Mouse (Mus musculus): ENCODE results near the gene Gm17364. TPM values are rescaled to one million over a fixed set of nuclear protein-coding genes. Genes with fewer than 3 reads are reported as not detected.

The Gm17364 gene
- not detected for polyA plus RNA-seq (2014; fragmentation: Illumina TruSeq; extraction: RNeasy Lipid Tissue Mini Kit (QIAGEN cat#74804); ENCODE audit: insufficient read depth, low read depth, low replicate concordance)

DNA sequence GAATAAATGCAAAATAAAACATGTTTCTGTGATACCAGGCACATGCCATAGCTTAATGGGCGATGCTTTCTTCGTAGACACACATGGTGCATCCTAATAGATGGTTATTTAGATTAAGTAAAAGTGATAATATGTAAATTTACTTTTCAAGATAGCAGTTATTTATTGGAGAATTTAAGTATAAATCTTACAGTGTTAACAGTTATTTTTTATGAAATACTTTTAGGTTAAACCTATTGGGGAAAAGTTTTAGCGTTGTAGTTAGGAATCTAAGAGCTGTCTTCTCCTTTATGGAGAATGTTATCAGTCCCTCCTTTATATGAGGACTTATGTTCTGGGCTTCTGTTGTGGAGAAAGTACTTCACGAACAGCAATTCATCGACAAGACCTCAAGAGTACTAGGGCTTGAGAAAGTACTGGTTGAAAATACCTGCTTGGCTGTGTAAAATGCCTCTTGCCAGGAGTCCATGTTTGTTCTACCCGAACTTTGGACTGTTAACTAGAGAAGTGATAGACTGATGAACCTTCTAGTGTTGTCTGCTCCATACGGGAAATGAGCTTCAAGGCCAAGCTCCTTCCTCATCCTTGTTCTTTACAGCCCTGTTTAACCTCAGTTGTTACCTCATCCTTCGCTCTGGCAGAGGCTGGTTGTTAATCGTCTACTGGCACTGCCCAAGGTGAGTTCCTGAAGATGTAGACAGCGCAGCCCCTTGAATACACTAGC is at the start of gene Gm17364:
Gm17364 (minus strand) TSS at position 51 of the 724 bp plus-strand sequence.

DNA sequence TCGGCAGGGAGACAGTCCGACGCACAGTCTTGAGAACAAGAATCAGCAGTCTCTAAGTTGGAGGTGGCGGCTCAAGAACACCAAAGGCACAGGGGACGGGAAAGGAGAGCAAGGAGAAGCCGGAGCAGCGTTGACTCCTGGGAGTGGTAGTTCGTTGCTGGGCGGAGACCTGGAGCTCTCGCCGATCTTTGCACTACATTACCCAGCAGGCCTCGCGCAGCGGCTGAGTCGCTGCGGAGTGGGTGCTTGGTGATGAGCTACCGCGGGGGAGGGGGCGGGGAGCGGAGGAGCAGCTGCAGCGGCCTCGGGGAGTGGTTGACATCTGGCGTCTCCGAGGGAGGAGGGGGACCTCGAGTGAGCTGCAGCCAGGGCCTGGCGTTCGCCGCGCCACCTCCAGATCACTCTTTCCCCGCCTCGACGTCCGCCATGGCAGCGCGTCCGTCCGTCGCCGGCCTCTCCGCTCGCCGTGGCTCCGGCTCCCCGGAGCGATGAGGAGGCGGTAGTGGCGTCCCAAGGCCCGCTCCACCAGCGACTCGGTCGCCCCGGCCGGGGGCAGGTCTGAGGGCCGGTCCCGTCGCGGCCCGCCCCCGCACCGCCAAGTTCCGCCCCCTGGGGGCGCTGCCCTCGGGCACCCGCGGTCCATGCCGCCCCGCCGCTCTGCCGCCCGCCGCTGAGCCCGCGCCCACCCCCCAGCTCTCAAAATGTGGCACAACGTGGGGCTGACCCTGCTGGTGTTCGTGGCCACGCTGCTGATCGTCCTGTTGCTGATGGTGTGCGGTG is 24.0 kb downstream of the Gm17364 start, which contains the start of gene Smim13:
Smim13 (plus strand) TSS at position 307 of the 780 bp plus-strand sequence.

Other genes with a start within 250 kb of the Gm17364 start
- 3.2 TPM for gene Mak, start 194.3 kb downstream of the Gm17364 start, polyA plus RNA-seq (2014; fragmentation: Illumina TruSeq; extraction: RNeasy Lipid Tissue Mini Kit (QIAGEN cat#74804); ENCODE audit: insufficient read depth, low read depth, low replicate concordance)
- 0.08 TPM for gene Gcm2, start 162.9 kb downstream of the Gm17364 start, polyA plus RNA-seq (2014; fragmentation: Illumina TruSeq; extraction: RNeasy Lipid Tissue Mini Kit (QIAGEN cat#74804); ENCODE audit: insufficient read depth, low read depth, low replicate concordance)
- not detected for gene Sycp2l, start 159.7 kb downstream of the Gm17364 start, polyA plus RNA-seq (2014; fragmentation: Illumina TruSeq; extraction: RNeasy Lipid Tissue Mini Kit (QIAGEN cat#74804); ENCODE audit: insufficient read depth, low read depth, low replicate concordance)
- gene Elovl2, start 53.6 kb downstream of the Gm17364 start, polyA plus RNA-seq (2014; fragmentation: Illumina TruSeq; extraction: RNeasy Lipid Tissue Mini Kit (QIAGEN cat#74804); ENCODE audit: insufficient read depth, low read depth, low replicate concordance): not detected
- gene Smim13, start 24.1 kb downstream of the Gm17364 start, polyA plus RNA-seq (2014; fragmentation: Illumina TruSeq; extraction: RNeasy Lipid Tissue Mini Kit (QIAGEN cat#74804); ENCODE audit: insufficient read depth, low read depth, low replicate concordance): 8.9 TPM
- 35.8 TPM for gene Nedd9, start 213.4 kb upstream of the Gm17364 start, polyA plus RNA-seq (2014; fragmentation: Illumina TruSeq; extraction: RNeasy Lipid Tissue Mini Kit (QIAGEN cat#74804); ENCODE audit: insufficient read depth, low read depth, low replicate concordance)